Mouse (Mus musculus) CD4-positive, CD25-positive, alpha-beta regulatory T cell, adult 2 months (primary cell): ENCODE measurements around the gene Il2.

Experiments
- DNase-seq: peaks from one replicate; pipeline ENCODE4 v3.0.0-alpha.2; 2012; ENCODE audit warnings: low read depth, low spot score

Il2 gene

DNA sequence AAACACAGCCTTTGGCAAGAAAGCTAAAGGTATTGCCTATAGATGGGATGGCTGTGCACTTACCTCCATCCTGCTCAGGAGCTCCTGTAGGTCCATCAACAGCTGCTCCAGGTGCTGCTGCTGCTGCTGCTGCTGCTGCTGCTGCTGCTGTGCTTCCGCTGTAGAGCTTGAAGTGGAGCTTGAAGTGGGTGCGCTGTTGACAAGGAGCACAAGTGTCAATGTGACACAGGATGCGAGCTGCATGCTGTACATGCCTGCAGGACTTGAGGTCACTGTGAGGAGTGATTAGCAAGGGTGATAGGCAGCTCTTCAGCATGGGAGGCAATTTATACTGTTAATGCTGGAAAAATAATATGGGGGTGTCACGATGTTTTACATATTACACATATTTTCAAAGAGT is at the start of gene Il2:
Gene Il2 (minus strand): TSS at position 305 of the 400 bp plus-strand sequence.
- DNase-seq, result peak; percentile 46

GRCm38 (mm10) chr3:37174711-37175572 is 49.2 kb upstream of the Il2 start:
- no peak for DNase-seq

DNA sequence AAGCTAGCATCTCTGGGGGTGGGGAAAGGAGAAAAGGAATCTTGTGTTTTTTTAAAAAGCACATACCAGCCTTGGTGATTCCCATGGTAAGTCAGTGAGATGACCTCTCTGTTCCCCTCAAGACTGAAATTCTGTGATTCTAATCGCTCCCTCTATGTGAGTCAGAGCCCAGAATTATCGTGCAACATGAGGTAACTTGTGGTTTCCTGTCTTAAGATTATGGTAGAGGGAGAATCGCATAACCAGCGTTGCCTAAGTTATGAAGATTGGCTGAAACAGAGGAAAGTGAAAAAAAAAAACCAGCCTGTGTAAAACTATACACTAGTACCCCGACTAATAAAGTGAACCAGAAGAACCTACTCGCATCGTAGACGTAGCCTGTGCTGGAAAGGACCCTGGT is 47.5 kb upstream of the Il2 start:
- peak; percentile 56 for DNase-seq

- DNase-seq, result no peak
Measured at GRCm38 (mm10) chr3:37169283-37169682, 43.5 kb upstream of the Il2 start.

DNA sequence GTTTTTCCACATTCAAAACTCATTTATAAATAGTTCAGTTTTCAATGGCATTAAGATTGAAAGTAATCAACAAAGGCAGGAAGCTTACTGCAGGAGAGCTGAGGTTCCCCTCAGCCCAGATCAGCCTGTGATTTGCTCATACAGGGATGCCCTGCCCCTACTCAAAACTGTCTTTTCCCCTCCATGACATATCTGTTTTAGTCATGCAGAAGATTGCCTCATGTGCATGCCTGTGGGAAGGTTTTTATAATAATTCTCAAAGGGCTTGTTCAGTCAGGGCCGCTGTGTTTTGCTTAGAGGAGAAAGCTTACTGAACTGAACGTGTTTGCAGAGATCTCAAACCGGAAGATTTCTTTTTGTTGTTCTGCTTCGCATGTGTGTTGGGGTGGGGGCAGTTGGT is 35.3 kb upstream of the Il2 start:
- no peak for DNase-seq

- DNase-seq, result no peak
Measured at GRCm38 (mm10) chr3:37158246-37158645, 32.5 kb upstream of the Il2 start.

DNA sequence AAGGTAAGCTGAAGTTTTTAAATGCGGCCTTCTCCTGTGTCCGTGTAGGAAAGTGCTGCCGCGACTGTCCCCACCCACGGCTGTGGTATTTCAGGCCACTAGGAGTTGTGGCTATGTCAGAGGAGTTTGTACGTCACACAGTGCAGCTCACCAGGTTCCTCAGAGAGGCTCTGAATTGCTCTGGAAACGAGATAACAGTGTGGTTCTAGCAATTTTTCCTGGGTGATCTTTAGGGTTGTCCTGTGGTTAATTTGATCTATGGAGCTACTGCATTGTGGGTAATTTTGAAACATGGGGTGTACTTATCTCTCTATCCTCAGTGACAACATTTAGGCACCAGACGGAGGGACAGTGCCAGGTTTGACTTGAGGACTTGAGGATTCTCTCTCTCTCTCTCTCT is 31.3 kb upstream of the Il2 start:
- peak; percentile 19 for DNase-seq

GRCm38 (mm10) chr3:37154396-37154795 is 28.6 kb upstream of the Il2 start:
- no peak for DNase-seq

- peak; percentile 17 for DNase-seq
Measured at GRCm38 (mm10) chr3:37153004-37153403, 27.2 kb upstream of the Il2 start.

- DNase-seq, result peak; percentile 55
Measured at GRCm38 (mm10) chr3:37152274-37152673, 26.5 kb upstream of the Il2 start.

DNA sequence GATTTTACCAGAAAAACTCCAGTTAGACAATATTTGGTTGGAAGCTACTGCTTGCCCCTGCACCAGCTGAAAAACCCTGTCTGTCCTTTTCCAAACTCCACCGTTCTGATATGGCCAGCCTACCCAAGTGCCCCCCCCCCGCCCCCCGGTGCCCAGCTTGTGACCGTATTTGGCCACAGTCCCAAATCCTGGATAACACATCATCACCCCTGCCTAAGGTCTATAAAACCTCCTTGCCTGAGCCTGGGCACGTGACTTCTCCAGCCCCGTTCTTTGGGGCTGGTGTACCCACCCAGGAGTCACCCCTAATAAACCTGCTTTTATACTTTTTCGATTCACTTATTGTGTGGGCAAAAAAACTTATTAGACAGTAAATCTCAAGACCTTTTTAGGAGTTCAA is 21.1 kb upstream of the Il2 start:
- no peak for DNase-seq

DNA sequence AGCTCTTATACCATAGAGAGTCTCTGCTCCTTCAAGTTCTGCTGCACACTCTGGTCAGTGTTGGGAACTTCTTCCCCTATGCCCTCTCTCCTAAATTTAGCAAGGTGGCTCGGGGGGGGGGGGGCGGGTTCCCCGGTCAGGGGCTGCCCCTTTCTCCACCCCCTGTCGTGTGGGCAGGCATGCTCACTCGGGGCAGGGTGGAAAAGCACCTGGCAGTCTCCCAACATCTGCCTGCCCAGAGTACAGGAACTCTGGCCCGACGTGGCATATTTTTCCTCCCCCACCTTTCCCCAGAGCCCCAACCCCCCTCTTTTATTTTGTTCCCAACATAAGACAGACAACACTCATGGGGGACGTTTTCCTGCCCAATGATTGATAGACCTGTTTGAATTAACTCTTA is 20.6 kb upstream of the Il2 start:
- DNase-seq, result no peak

GRCm38 (mm10) chr3:37144979-37145378 is 19.2 kb upstream of the Il2 start:
- DNase-seq, result no peak

GRCm38 (mm10) chr3:37141827-37142226 is 16.1 kb upstream of the Il2 start:
- DNase-seq, result no peak

- no peak for DNase-seq
Measured at GRCm38 (mm10) chr3:37140168-37140906, 14.6 kb upstream of the Il2 start.

DNA sequence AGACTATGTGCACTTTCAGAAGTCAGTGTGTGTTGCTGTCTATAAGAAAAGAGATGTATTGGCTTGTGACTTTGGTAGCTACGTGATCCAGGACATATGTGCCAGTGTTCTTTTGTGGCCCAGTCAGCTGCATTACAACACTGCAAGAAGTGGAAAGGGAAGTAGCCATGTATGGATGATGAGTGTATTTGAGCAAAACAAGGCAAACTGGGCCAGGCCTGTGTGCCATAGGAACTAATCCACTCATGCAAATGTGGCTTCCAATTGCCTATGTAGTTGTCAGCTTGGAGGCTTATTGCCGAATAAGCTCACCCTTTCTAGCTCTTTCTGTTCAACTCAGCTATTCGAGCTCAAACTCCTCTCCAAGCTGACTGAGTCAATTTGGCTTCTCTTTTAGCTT is 13.4 kb upstream of the Il2 start:
- no peak for DNase-seq

DNA sequence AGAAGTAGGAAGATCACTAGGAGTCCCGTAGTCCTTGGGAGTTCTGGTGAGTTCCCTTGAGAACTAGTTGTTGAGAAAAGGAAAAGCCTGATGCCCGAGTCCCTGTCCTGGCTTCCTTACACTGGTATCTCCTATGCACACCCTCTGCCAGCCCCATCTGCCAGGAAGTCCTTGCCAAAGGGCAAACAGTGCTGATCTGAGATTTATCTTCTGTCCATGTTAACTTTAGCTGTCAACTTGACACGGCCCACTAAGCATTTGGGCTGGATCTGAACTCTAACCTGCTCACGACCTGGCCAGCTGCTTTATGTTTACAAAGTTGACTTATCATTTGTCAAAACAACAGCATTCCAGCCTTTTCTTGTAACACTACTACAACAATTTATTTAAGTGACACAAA is 11.5 kb upstream of the Il2 start:
- no peak for DNase-seq

GRCm38 (mm10) chr3:37129063-37129462 is 3.3 kb upstream of the Il2 start:
- DNase-seq, result no peak

GRCm38 (mm10) chr3:37128269-37128668 is 2.5 kb upstream of the Il2 start:
- DNase-seq, result no peak

- DNase-seq, result peak; percentile 18
Measured at GRCm38 (mm10) chr3:37126162-37126561, 403 bp upstream of the Il2 start.

GRCm38 (mm10) chr3:37090721-37091120 is 35.0 kb downstream of the Il2 start:
- no peak for DNase-seq

DNA sequence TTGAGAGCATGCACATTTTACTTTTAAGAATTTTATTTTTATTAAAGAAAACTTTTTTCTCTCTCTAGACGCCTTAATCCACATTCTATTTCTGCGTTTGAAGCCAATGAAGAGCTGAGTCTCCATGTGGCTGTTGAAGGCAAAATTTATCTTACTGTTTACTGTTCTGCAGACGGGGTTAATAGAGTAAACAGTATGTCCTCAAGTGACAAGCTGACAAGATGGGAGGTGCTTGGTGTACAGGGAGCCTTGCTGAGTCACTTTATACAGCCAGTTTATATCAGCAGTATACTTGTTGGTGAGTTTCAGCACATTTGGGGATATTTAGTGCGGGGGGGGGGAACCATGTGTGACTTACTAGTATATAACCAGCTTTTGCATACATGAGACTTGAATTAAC is 40.9 kb downstream of the Il2 start:
- DNase-seq, result no peak

GRCm38 (mm10) chr3:37073211-37073610 is 52.5 kb downstream of the Il2 start:
- peak; percentile 45 for DNase-seq
